Mouse (Mus musculus): ENCODE data around the gene Dlg2.
A peak's percentile ranks its signal among the peaks of the same experiment; 100 is the strongest.

Dlg2 gene

GRCm38 (mm10) chr7:92180029-92180428 is 1703.6 kb downstream of the Dlg2 start:
- DNase-seq (ENCODE audit: low read depth, low spot score) = no peak

GRCm38 (mm10) chr7:92180591-92181587 is 1704.4 kb downstream of the Dlg2 start:
- DNase-seq (ENCODE audit: low read depth, low spot score) = no peak

GRCm38 (mm10) chr7:92181959-92182612 is 1705.6 kb downstream of the Dlg2 start:
- peak; percentile 13 for DNase-seq (ENCODE audit: low read depth, low spot score)

GRCm38 (mm10) chr7:92184371-92185059 is 1708.0 kb downstream of the Dlg2 start:
- no peak for DNase-seq (ENCODE audit: low read depth, low spot score)

- DNase-seq (ENCODE audit: low read depth, low spot score) = no peak
Observed at GRCm38 (mm10) chr7:92186341-92186740, 1709.9 kb downstream of the Dlg2 start.

- DNase-seq (ENCODE audit: low read depth, low spot score) = no peak
Observed at GRCm38 (mm10) chr7:92189149-92189548, 1712.7 kb downstream of the Dlg2 start.

- no peak for DNase-seq (ENCODE audit: low read depth, low spot score)
Observed at GRCm38 (mm10) chr7:92196004-92196403, 1719.5 kb downstream of the Dlg2 start.

GRCm38 (mm10) chr7:92197621-92198020 is 1721.1 kb downstream of the Dlg2 start:
- DNase-seq (ENCODE audit: low read depth, low spot score) = no peak

- DNase-seq (ENCODE audit: low read depth, low spot score) = no peak
Observed at GRCm38 (mm10) chr7:92199131-92199530, 1722.7 kb downstream of the Dlg2 start.

GRCm38 (mm10) chr7:92210701-92211100 is 1734.2 kb downstream of the Dlg2 start:
- DNase-seq (ENCODE audit: low read depth, low spot score) = no peak

- DNase-seq (ENCODE audit: low read depth, low spot score) = no peak
Observed at GRCm38 (mm10) chr7:92213751-92214150, 1737.3 kb downstream of the Dlg2 start.

GRCm38 (mm10) chr7:92218171-92218570 is 1741.7 kb downstream of the Dlg2 start:
- no peak for DNase-seq (ENCODE audit: low read depth, low spot score)

- peak; percentile 14 for DNase-seq (ENCODE audit: low read depth, low spot score)
Observed at GRCm38 (mm10) chr7:92220619-92221018, 1744.1 kb downstream of the Dlg2 start.

GRCm38 (mm10) chr7:92234476-92235202 is 1758.2 kb downstream of the Dlg2 start:
- no peak for DNase-seq (ENCODE audit: low read depth, low spot score)

GRCm38 (mm10) chr7:92235541-92236031 is 1759.1 kb downstream of the Dlg2 start:
- no peak for DNase-seq (ENCODE audit: low read depth, low spot score)

GRCm38 (mm10) chr7:92240908-92241307 is 1764.4 kb downstream of the Dlg2 start:
- no peak for DNase-seq (ENCODE audit: low read depth, low spot score)

- DNase-seq (ENCODE audit: low read depth, low spot score) = no peak
Observed at GRCm38 (mm10) chr7:92247594-92247993, 1771.1 kb downstream of the Dlg2 start.

GRCm38 (mm10) chr7:92248619-92249018 is 1772.1 kb downstream of the Dlg2 start:
- DNase-seq (ENCODE audit: low read depth, low spot score) = no peak

- no peak for DNase-seq (ENCODE audit: low read depth, low spot score)
Observed at GRCm38 (mm10) chr7:92258148-92258547, 1781.7 kb downstream of the Dlg2 start.

- no peak for DNase-seq (ENCODE audit: low read depth, low spot score)
Observed at GRCm38 (mm10) chr7:92258701-92259100, 1782.2 kb downstream of the Dlg2 start.

- DNase-seq (ENCODE audit: low read depth, low spot score) = no peak
Observed at GRCm38 (mm10) chr7:92264325-92264724, 1787.9 kb downstream of the Dlg2 start.

All from retina, postnatal 7 days (tissue).